Mouse (Mus musculus) retina, embryonic 14.5 days (tissue): ENCODE results near the gene Jmjd1c.
A peak's percentile ranks its signal among the peaks of the same experiment; 100 is the strongest.

Experiments used
- DNase-seq: peaks from one replicate; pipeline ENCODE4 v3.0.0-alpha.2; 2015; ENCODE audit warnings: low spot score

The Jmjd1c gene

DNA sequence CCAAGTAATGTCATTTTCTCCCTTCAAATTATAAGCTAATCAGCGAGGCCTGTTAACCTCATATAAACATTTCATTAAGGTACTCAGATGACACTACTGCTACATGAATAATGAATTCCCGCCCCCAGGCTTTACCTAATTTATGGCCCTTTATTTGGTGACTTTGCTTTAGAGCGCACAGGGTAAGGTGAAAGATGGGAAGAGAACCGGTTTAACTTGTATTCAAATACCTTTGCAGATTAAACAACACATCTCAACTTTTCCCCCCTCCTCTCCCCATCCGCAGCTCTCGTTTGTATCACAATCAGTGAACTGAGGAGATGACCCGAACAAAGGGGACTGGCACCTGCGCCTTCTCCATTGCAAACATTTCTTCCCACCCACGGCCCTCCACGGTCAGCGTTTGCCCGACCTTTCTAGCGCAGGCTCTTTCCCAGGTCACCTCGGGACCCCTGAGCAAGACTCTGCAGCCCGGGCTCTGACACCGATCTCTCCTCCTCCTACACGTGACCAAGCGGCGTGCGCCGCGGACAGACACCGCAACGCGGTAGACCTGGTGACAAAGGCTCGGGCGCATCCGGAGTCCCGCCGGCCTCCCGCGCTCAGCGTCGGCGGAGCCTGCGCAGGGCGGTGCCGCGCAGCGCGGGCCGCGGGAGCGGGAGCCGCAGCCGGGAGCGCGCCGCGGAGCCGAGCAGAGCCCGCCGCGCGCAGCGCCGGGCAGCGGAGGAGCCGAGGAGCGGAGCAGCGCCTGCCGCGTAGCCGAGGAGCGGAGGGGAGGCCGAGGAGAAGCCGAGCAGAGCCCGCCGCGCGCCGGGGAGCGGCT is at the start of gene Jmjd1c:
Gene Jmjd1c, plus strand, starts transcription at position 328 of the 823 bp plus-strand sequence.
- DNase-seq: peak; percentile 82

DNA sequence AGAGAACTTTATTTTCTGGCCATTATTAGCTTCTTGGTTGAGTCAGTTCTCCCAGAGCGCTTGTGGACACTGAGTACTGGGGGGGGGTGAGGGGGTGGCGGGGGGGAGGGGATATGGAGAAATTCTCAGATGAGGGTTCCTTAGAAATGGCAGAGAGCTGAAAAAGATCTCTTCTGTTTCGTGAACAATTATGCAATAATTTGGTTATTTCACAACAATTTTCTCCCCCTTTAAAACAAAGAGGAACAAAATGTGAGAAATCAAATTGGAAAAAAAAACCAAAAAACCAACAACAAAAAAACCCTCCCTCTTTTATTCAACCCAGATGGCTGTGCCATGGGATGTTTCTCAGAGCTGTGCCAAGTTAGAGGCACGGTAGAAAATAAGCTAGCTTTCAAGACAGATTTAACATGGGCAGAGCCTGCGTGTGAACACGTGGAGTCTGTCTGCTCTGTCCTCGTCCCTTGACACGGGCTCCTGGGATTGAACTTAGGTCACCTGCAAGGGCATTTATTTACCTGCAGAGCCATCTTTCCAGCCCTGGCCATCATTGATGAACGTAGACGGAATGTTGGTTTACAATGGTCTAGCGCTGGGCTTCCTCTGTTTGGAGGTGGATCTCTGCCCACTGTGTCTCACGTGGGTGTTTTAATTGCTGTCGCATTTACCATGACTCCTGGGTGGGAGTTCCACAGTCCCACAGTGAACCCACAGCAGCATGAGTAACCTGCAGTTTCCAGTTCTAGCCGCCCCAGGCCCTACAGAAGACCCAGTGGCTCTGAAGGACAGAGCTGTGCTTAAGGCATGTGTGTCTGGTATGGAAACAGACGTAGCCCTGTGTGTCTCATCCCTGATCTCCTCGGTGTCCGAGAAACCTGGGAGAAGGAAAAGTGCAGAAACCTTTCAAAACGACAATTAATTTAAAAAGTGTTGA is 47.9 kb upstream of the Jmjd1c start:
- DNase-seq: no peak

DNA sequence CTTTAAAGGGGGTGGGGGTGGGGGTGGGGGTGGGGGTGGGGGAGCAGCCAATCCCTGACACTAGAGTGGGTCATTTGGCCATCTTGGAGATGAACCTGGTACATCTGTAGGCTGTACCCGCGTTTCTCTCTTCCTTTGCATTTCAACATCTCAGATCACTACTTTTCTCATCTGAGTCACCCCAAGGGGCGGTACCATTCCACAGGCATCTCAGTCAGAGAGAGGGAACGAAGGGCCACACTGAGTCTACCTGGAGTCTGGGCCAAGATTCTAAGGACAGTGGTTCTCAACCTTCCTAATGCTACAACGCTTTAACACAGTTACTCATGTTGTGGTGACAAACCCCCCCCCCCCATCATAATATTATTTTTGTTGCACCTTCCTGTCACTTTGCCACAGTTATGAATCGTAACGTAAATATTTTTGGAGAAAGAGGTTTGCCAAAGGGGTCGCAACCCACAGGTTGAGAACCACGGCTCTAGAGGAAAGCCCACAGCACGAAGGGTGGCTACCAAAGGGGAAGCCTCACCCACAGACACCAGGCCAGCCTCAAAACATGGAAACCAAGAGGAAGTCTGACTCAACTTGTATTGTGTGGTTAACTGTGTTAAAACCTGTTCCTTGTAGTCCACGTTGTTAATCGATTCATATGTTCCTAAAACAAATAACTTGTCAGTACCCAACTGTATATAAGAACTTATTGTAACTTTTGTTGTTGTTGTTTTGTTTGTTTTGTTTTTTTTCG is 46.9 kb upstream of the Jmjd1c start:
- no peak for DNase-seq

DNA sequence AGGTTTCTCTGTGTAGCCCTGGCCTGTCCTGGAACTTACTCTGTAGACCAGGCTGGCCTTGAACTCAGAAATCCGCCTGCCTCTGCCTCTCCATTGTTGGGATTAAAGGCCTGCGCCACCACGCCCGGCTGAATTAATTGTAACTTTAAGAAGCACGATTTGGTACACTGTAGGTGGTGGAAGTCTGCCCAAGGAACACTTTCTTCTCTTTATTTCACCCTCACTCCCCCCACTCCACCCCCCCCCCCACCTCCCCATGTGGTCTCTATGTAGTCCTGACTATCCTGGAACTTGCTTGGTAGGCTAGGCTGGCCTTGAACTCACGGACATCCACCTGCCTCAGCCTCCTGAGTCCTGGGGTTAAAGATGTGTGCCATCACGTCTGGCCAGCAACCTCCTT is 46.3 kb upstream of the Jmjd1c start:
- no peak for DNase-seq

DNA sequence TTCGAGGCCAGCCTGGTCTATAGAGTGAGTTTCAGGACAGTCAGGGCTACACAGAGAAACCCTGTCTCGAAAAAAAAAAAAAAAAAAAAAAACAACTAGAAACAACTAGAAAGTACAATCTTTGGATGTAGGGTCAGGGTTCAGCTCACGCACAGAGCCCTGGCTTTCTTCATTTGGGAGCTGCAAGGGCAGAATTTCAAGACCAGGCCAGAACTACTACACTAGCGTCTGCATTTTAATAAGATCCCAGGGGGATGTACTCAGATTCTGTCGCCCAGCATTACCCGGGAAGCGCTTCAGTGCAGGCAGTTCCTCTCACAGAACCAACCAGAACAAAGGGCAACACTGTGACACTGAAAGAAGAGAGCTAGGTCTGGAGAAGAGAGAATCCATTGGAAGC is 45.2 kb upstream of the Jmjd1c start:
- no peak for DNase-seq

DNA sequence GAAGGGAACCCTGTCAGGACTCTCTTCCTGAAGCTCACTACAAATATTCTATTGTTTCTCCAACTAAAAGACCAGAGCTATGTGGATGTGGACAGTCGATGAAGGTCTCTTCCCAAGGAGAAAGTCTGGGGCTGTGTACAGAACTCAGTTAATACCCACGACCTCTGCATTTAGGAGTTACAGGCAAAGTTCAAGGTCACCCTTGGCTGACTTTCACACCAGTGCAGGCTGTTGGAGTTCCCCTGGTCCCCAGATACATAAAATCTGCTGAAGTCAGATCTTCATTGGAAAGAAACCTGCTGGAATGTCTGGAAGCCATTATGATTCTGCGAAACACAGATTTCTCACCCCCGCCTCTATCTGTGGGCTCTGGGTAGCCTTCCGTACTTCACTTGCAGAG is 44.5 kb upstream of the Jmjd1c start:
- no peak for DNase-seq

DNA sequence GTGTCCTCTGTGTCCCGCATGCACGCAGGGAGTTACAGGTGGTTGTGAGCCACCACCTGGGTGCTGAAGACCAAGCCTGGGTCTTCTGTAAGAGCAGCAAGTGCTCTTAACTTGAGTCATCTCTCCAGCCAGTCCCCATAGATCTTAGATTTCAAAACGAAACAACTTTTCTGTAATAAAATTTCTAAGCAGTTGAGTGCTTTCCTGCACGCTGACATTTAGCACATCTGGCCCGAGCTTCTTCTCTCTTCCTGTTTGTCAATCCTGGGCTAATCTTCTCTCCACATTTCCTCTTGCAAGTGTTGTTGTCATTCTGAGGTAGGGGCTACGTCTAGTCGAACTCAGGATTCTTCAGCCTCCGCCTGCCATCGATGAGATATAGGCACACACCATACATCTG is 43.5 kb upstream of the Jmjd1c start:
- no peak for DNase-seq

DNA sequence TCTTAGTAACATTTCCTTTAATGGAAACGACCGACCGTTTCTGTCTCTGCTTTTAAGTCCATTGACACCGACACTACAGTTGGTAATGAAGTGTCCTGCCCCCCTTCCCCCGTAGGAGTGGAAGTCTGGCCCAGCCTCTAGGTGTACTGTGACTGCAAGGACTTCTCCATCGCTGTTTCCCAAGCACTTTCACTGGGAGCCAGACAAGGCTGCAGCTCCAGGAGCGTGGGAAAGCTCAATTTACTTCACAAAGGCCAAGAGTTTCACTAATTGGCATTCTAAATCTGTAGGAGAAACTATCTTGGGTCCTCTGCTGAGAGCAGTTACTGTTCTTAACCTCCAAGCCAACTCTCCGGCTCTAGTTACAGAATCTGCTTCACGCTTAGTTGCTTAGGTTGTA is 42.5 kb upstream of the Jmjd1c start:
- no peak for DNase-seq

DNA sequence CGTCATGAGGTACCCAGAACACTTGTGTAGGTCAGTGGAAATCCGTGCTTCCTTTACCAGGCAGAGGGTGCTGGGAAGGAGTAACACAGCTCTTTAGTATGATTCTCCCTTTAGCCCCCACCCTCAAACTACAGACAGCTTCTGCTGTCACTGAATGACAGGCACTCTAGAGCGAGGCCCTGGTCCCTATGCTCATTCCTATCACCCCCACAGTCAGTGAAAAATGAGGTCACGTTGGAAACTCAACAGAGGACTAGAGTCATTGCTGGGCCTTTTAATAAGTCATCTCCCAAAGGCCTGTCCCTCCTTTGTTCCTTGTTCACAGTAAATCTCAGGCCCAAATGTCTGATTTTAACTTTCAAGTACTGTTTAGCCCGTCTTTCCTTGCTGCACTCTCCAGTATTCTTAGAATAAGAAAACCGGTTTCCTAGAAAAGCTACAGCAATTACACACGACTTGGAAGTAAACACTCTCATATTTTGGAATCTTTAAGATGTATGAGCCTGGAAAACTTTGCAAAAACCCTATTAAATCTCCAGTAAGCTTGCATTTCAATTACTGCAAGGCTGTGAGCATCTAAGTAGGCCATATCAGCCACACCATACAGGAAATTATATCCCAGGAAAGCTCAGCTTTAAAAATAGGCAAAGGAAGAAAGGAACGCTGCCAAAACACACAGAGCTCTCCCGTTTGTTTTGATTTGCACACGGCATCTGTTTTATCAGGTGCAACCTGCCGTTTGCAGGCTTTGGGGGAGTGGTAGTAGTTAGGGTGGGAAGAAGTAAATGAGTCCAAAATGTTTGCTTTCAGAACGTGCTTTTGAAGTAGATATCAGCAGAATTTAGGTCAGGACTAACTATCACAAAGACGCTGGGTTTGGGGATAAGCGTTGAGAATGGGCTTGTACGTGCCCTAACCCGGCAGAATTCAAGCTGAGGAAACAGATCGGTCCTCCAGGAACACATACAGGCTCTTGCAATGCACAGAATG is 39.8 kb upstream of the Jmjd1c start:
- no peak for DNase-seq

DNA sequence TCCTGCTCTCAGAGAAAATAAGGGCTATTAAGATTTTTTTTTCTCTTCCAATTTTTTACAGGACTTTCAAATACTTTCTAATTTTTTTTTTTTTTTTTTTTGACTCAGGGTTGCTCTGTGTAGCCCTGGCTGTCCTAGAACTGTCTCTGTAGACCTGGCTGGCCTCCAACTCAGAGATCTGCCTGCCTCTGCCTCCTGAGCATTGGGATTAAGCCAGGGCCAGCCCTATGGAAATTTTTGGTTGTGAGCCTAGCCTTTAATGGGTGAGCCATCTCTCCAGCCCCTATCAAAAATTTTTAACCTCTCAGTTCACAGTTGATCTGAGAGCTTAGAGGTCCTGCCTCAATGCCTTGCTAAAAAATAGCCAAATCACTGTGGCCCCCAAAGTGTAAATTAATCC is 38.7 kb upstream of the Jmjd1c start:
- DNase-seq: no peak

DNA sequence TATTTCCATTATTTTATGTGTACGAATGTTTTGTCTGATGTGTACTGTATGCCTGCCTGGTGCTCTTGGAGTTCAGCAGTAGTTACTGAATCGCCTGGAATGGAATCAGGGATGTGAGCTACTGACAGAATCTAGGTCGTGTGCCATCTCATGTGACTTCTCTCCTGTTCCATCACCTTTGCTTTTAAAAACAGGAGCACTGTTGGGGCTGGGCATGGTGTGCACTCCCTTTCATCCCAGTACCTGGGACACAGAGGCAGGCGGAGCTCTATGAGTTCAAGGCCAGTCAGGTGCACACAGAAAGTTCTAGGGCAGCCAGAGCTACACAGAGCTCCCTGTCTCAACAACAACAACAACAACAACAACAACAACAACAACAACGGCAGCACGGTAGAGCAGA is 38.2 kb upstream of the Jmjd1c start:
- no peak for DNase-seq

DNA sequence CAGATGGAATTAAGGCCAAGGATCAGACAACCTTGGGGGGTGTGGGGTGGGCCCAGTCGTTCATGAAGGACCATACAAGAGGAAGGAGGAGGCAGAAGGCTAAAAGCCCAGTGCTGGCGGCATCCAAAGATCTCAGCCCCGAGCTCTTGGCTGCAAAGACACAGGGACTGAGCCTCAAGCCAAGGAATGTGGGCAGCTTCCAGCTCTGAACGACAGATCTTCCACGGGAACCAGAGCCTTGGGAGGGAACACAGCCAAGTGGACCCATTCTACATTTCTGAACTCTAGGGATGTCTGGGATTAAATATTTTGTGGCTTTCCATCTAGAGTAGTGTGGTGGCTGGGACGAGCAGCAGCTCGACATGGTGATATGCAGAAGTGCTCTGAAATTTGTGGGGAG is 37.6 kb upstream of the Jmjd1c start:
- no peak for DNase-seq

DNA sequence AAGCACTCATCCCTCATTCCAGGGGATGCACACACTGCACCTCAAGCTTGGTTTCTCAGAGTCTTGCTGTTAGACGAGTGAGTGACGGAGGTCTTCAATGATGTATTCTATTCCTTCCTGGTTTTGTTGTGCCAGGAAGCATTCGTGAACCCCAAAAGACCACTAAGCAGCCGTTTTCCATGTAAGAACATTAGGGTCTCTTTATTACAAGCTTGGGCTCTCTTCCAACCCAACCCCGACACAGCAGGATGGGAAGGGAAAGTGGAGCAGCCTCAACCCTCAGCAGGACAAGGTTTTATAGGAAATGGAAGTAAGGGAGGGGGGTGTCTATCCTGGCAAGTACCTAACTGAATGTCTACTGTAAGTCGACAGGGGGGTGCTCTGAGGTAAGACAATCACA is 37.2 kb upstream of the Jmjd1c start:
- no peak for DNase-seq

DNA sequence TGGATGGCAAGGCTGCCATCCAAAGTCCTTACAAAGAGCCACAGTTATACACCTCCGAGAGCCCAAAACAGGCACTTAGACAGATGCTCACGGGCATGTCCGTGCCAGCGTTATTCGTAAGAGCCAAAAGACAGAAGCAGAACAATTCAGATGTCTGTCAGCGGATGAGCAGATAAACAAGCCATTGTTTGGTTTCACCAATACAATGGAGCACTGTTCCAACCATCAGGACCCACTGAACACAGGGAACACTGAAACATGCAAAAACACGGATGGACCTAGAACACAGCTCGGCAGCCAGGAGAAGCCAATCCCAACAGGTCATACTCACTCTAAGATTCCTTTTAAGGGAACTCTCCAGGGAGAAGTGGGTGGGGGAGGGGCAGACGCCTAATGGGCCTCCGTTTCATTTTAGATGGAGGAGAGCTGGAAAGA is 34.5 kb upstream of the Jmjd1c start:
- peak; percentile 52 for DNase-seq

DNA sequence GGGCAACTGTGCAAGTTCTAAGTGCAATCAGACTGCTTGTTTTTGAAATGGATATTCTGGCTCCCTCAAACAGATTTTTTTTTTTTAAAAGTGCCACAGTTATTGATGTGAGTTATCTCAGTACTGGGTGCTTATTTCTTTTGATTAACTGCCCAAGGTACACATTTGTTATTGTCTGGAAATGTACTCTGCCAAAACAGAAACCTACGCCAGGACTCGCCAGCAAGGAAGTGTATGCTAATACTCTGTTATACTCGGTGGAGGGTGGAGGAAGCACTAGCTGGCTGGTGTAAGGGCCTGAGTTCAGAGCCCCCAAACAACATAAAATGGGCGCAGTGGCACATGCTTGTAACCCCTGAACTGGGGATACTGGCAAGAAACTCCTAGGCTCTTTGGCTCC is 34.1 kb upstream of the Jmjd1c start:
- DNase-seq: no peak

DNA sequence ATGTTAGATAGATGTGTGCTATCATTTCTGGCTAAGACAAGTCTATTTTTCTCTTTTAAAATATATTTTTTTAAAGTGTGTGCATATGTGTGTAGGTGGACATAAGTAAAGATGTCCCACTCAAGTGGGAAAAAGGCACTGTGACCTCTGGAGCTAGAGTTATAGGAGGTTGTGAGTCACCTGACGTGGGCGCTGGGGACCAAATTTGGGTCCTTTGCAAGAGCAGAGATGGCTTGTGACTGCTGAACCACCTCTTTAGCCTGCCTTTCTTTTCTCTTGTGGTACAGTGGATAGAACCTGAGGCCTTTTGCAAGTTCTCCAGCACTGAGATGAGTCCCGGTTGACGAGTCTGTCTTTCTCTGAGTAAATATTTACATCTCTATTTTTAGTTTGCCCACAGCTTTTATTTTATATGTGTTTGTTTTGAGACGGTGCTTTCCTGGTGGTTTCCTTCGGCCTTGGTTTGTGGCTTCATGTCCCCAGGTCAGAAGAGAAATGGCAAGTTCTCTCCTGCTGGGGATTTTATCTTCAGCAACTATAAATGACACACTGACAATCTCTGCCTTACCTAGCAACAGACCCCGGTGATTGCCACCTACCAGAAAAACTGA is 30.5 kb upstream of the Jmjd1c start:
- no peak for DNase-seq

DNA sequence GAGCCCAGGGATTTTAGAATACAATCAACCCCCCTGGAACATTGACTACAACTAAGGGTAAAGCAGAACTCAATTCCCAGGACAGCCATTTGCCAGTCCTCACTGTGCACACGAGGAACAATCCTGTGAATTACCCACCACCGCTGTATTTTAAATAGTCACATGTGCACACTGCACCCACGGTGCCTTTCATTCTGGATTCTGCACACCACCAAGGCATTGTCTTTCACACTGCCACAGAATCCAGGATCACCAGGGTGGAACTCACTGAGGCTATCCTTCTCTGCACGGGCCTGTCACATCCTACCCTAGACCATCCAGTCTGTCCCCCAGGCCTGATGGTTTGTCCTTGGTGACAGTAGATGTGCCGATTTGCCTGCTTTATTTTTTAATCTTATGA is 30.0 kb upstream of the Jmjd1c start:
- no peak for DNase-seq

DNA sequence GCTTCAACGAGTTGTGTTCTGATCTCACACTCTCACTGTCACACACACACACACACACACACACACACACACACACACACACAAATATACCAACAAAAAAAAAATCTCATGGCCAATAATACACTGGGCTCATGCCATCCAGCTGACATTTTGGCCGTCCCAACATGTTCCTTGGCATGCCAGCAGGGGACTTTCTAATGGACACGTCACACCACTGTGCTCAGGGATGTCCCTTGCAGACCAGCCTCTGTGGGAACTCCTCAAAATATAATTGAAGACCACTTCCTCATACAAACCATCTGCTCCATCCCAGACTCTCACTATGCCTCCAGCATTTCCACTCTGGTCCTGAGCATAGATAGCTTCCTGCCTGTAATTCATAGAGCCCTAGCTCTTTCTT is 29.5 kb upstream of the Jmjd1c start:
- no peak for DNase-seq

DNA sequence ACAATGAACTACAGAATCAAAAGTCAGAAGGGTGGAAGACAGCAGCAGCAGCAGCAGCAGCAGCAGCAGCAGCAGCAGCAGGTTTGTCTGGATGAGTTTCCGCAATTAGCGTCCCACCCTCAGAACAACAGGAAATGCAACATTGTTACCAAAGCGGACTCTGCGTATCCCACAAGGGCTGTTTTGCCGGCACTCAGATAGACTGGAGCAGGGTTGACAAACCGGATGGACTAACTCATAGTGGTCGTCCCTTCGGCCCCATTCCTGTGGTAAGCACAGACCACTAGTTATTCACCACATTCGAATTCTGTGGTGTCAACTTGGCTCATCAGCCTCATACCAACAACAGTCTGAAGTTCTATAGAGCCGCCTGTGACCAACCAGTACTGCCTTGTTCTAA is 26.9 kb upstream of the Jmjd1c start:
- no peak for DNase-seq

DNA sequence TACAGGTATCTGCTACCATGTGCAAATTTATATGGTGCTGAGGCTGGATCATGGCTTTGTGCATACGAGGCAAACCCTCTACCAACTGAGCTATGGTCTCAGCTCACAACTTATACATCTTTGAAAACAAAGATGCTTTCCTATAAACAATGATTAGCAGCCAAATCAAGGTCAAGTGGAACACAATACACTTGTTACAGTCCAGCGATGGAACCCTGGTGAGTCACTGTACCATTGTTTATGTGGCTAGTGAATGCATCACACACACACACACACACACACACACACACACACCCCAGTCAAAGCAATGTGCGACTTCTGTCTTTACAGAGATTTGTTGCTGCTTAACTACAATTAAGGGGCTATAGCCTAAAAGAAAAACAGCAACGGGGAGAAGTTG is 24.5 kb upstream of the Jmjd1c start:
- no peak for DNase-seq

DNA sequence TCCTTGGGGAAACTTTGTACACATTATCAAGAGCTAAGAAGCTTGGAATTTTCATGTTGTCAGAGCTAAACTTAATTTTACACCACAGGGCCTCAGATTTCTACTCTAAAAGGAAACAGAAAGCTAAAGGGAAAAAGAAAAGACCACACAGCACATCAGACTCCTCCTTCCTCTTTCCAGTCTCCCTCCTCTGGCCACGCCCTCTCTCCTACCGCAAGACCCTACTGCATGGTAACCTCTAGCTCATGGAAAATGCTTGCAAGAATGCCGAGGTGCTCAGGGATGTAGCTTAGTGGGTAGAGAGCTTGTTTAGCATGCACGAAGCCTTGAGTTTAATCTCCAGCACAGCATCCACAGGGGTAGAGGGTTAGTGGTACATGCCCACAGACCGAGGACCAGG is 24.0 kb upstream of the Jmjd1c start:
- no peak for DNase-seq
